Mouse (Mus musculus): ENCODE measurements around the gene Erp29. TPM values are rescaled to one million over a fixed set of nuclear protein-coding genes. Genes with fewer than 3 reads are reported as not detected.

Erp29 gene
- polyA plus RNA-seq, 1 experiment from 2014 or later, result 146 TPM

- H3K27ac ChIP-seq (ENCODE audit: low read depth, low read length), result no peak overlapping the region
- H3K9me3 ChIP-seq (ENCODE audit: control insufficient read depth, low read length), result no peaks in the 10 kb centered on the region
- H3K36me3 ChIP-seq (ENCODE audit: control insufficient read depth, insufficient read depth, low read length), result no peaks in the 10 kb centered on the region
- H3K4me3 ChIP-seq (ENCODE audit: low read depth, low read length), result no peak overlapping the region
- no peak for ATAC-seq (ENCODE audit: low read depth)
- peak overlapping the region; percentile 75; the same call in 1 of the 2 replicates for H3K9ac ChIP-seq (replicated peaks; ENCODE audit: low read depth, low read length)
- peak overlapping the region; percentile 70; the same call in 1 of the 2 replicates for H3K4me2 ChIP-seq (ENCODE audit: low read depth, low read length)
- H3K4me1 ChIP-seq (ENCODE audit: control insufficient read depth, insufficient read depth, low read length), result peaks cover 6% of the 10 kb centered on the region; the same call in 1 of the 2 replicates
- no peaks in the 10 kb centered on the region for H3K27me3 ChIP-seq (ENCODE audit: control insufficient read depth, insufficient read depth, low read length)
- 87% methylated on average over 5 of the region's 5 CpGs for WGBS
Measured at GRCm38 (mm10) chr5:121399540-121399939, 52.8 kb downstream of the Erp29 start.

- Histone ChIP-seq H3K9me3 (ENCODE audit: control insufficient read depth, low read length) (no peaks in the 10 kb centered on the region), H3K4me2 (ENCODE audit: low read depth, low read length) (peak overlapping the region; percentile 70), H3K9ac (replicated peaks; ENCODE audit: low read depth, low read length) (peak overlapping the region; percentile 75), H3K36me3 (ENCODE audit: control insufficient read depth, insufficient read depth, low read length) (no peaks in the 10 kb centered on the region), H3K27me3 (ENCODE audit: control insufficient read depth, insufficient read depth, low read length) (no peaks in the 10 kb centered on the region), H3K4me1 (ENCODE audit: control insufficient read depth, insufficient read depth, low read length) (peaks cover 6% of the 10 kb centered on the region; the same call in 1 of the 2 replicates), H3K27ac (ENCODE audit: low read depth, low read length) (no peak overlapping the region), H3K4me3 (ENCODE audit: low read depth, low read length) (peak overlapping the region; percentile 96)
- WGBS, result 64% methylated on average over 9 of the region's 9 CpGs
- no peak for ATAC-seq (ENCODE audit: low read depth)
Measured at GRCm38 (mm10) chr5:121398965-121399462, 53.3 kb downstream of the Erp29 start.

GRCm38 (mm10) chr5:121398146-121398964, 54.0 kb downstream of the Erp29 start:
- peaks cover 6% of the 10 kb centered on the region; the same call in 1 of the 2 replicates for H3K4me1 ChIP-seq (ENCODE audit: control insufficient read depth, insufficient read depth, low read length)
- no peaks in the 10 kb centered on the region for H3K9me3 ChIP-seq (ENCODE audit: control insufficient read depth, low read length)
- no peaks in the 10 kb centered on the region for H3K27me3 ChIP-seq (ENCODE audit: control insufficient read depth, insufficient read depth, low read length)
- peak overlapping the region; percentile 70 for H3K4me2 ChIP-seq (ENCODE audit: low read depth, low read length)
- peak overlapping the region; percentile 75 for H3K9ac ChIP-seq (replicated peaks; ENCODE audit: low read depth, low read length)
- H3K27ac ChIP-seq (ENCODE audit: low read depth, low read length), result peak overlapping the region; percentile 52
- ATAC-seq (ENCODE audit: low read depth), result peak; percentile 74
- 1% methylated on average over 63 of the region's 67 CpGs for whole genome bisulfite sequencing
- H3K4me3 ChIP-seq (ENCODE audit: low read depth, low read length), result peak overlapping the region; percentile 96
- no peaks in the 10 kb centered on the region for H3K36me3 ChIP-seq (ENCODE audit: control insufficient read depth, insufficient read depth, low read length)

- H3K27me3 ChIP-seq (ENCODE audit: control insufficient read depth, insufficient read depth, low read length), result no peaks in the 10 kb centered on the region
- peak within 1 kb of the TSS; percentile 70 for H3K4me2 ChIP-seq (ENCODE audit: low read depth, low read length)
- peak within 1 kb of the TSS; percentile 82 for H3K27ac ChIP-seq (ENCODE audit: low read depth, low read length)
- 12% methylated on average over 43 of the region's 53 CpGs for WGBS
- peaks cover 6% of the 10 kb centered on the region; the same call in 1 of the 2 replicates for H3K4me1 ChIP-seq (ENCODE audit: control insufficient read depth, insufficient read depth, low read length)
- peak within 1 kb of the TSS; percentile 96 for H3K4me3 ChIP-seq (ENCODE audit: low read depth, low read length)
- no peaks in the 10 kb centered on the region for H3K36me3 ChIP-seq (ENCODE audit: control insufficient read depth, insufficient read depth, low read length)
- H3K9ac ChIP-seq (replicated peaks; ENCODE audit: low read depth, low read length), result peak within 1 kb of the TSS; percentile 75
- ATAC-seq (ENCODE audit: low read depth), result peak; percentile 96
- H3K9me3 ChIP-seq (ENCODE audit: control insufficient read depth, low read length), result no peaks in the 10 kb centered on the region
Measured at GRCm38 (mm10) chr5:121397187-121398145, 54.8 kb downstream of the Erp29 start, which contains the start of gene Naa25. TSS of gene Naa25 (plus strand) at chr5:121397936.

GRCm38 (mm10) chr5:121395621-121396020, 56.7 kb downstream of the Erp29 start:
- no peak for ATAC-seq (ENCODE audit: low read depth)
- H3K36me3 ChIP-seq (ENCODE audit: control insufficient read depth, insufficient read depth, low read length), result no peaks in the 10 kb centered on the region
- no peak overlapping the region for H3K9ac ChIP-seq (replicated peaks; ENCODE audit: low read depth, low read length)
- no peak overlapping the region for H3K27ac ChIP-seq (ENCODE audit: low read depth, low read length)
- 81% methylated on average over 5 of the region's 5 CpGs for WGBS
- no peaks in the 10 kb centered on the region for H3K27me3 ChIP-seq (ENCODE audit: control insufficient read depth, insufficient read depth, low read length)
- H3K9me3 ChIP-seq (ENCODE audit: control insufficient read depth, low read length), result no peaks in the 10 kb centered on the region
- no peak overlapping the region for H3K4me3 ChIP-seq (ENCODE audit: low read depth, low read length)
- H3K4me1 ChIP-seq (ENCODE audit: control insufficient read depth, insufficient read depth, low read length), result peaks cover 6% of the 10 kb centered on the region; the same call in 1 of the 2 replicates
- H3K4me2 ChIP-seq (ENCODE audit: low read depth, low read length), result no peak overlapping the region

- Histone ChIP-seq H3K27ac (ENCODE audit: low read depth, low read length) (no peak overlapping the region), H3K4me1 (ENCODE audit: control insufficient read depth, insufficient read depth, low read length) (no peaks in the 10 kb centered on the region), H3K9me3 (ENCODE audit: control insufficient read depth, low read length) (no peaks in the 10 kb centered on the region), H3K27me3 (ENCODE audit: control insufficient read depth, insufficient read depth, low read length) (no peaks in the 10 kb centered on the region), H3K4me2 (ENCODE audit: low read depth, low read length) (no peak overlapping the region), H3K4me3 (ENCODE audit: low read depth, low read length) (no peak overlapping the region), H3K9ac (replicated peaks; ENCODE audit: low read depth, low read length) (no peak overlapping the region), H3K36me3 (ENCODE audit: control insufficient read depth, insufficient read depth, low read length) (no peaks in the 10 kb centered on the region)
- whole genome bisulfite sequencing, result 87% methylated on average over 3 of the region's 3 CpGs
- no peak for ATAC-seq (ENCODE audit: low read depth)
Measured at GRCm38 (mm10) chr5:121393402-121393801, 58.9 kb downstream of the Erp29 start.

- no peak overlapping the region for H3K9ac ChIP-seq (replicated peaks; ENCODE audit: low read depth, low read length)
- H3K9me3 ChIP-seq (ENCODE audit: control insufficient read depth, low read length), result no peaks in the 10 kb centered on the region
- 58% methylated on average over 16 of the region's 16 CpGs for WGBS
- no peaks in the 10 kb centered on the region for H3K36me3 ChIP-seq (ENCODE audit: control insufficient read depth, insufficient read depth, low read length)
- no peak overlapping the region for H3K4me2 ChIP-seq (ENCODE audit: low read depth, low read length)
- ATAC-seq (ENCODE audit: low read depth), result no peak
- H3K27me3 ChIP-seq (ENCODE audit: control insufficient read depth, insufficient read depth, low read length), result no peaks in the 10 kb centered on the region
- H3K27ac ChIP-seq (ENCODE audit: low read depth, low read length), result no peak overlapping the region
- no peaks in the 10 kb centered on the region for H3K4me1 ChIP-seq (ENCODE audit: control insufficient read depth, insufficient read depth, low read length)
- no peak overlapping the region for H3K4me3 ChIP-seq (ENCODE audit: low read depth, low read length)
Measured at GRCm38 (mm10) chr5:121392667-121393380, 59.5 kb downstream of the Erp29 start.

GRCm38 (mm10) chr5:121389691-121390090, 62.6 kb downstream of the Erp29 start:
- no peak overlapping the region for H3K4me3 ChIP-seq (ENCODE audit: low read depth, low read length)
- no peak for ATAC-seq (ENCODE audit: low read depth)
- no peaks in the 10 kb centered on the region for H3K27me3 ChIP-seq (ENCODE audit: control insufficient read depth, insufficient read depth, low read length)
- no peak overlapping the region for H3K27ac ChIP-seq (ENCODE audit: low read depth, low read length)
- no peaks in the 10 kb centered on the region for H3K4me1 ChIP-seq (ENCODE audit: control insufficient read depth, insufficient read depth, low read length)
- H3K9ac ChIP-seq (replicated peaks; ENCODE audit: low read depth, low read length), result no peak overlapping the region
- H3K9me3 ChIP-seq (ENCODE audit: control insufficient read depth, low read length), result no peaks in the 10 kb centered on the region
- no peaks in the 10 kb centered on the region for H3K36me3 ChIP-seq (ENCODE audit: control insufficient read depth, insufficient read depth, low read length)
- H3K4me2 ChIP-seq (ENCODE audit: low read depth, low read length), result no peak overlapping the region
